Mouse (Mus musculus): ENCODE measurements at regions not wholly inside any gene's neighbourhood (a gene's known extent, or its start where the extent isn't known, plus 50 kb on each side); places are given as distances from the start of the nearest gene placed in this dataset.

GRCm38 (mm10) chr13:31367226-31367625 is 188.7 kb upstream of the Foxq1 start:
- WGBS = 97% methylated on average over 3 of the region's 3 CpGs
- no peak for ATAC-seq (ENCODE audit: low FRiP score, low TSS enrichment)
- H3K9ac ChIP-seq (replicated peaks; ENCODE audit: low read length) = no peak overlapping the region
- no peak overlapping the region for H3K27ac ChIP-seq (replicated peaks; ENCODE audit: low read depth, low read length)
- H3K4me1 ChIP-seq (ENCODE audit: control insufficient read depth, insufficient read depth, low read length) = no peaks in the 10 kb centered on the region
- no peak overlapping the region for H3K4me3 ChIP-seq (replicated peaks; ENCODE audit: low read depth, low read length)
- H3K36me3 ChIP-seq (ENCODE audit: control insufficient read depth, insufficient read depth, low read length) = no peaks in the 10 kb centered on the region
- no peaks in the 10 kb centered on the region for H3K27me3 ChIP-seq (ENCODE audit: control insufficient read depth, insufficient read depth, low read length)
- no peak for DNase-seq
- no peaks in the 10 kb centered on the region for H3K9me3 ChIP-seq (ENCODE audit: control insufficient read depth, low read length)
- H3K4me2 ChIP-seq (ENCODE audit: low read length) = no peak overlapping the region

DNA sequence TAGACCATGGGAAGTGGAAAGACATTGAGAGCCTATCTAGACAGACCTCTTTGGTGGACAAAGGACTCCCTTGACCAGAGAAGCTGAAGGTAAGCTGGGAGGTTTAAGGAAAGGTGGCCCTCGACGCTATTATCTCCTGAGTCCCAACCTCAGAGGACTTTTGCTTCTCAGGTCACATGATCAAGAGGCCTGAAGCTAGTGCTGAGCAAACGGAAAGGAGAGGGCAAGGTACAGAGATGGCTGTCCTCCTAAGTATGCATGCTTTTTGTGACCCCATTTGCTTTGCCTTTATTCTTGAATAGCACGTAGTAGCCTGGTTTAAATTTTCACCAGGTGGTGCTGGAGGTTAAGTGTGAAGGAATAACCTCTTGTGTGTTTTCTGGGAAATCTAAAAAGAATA is 186.8 kb upstream of the Foxq1 start:
- H3K4me1 ChIP-seq (ENCODE audit: control insufficient read depth, insufficient read depth, low read length) = no peaks in the 10 kb centered on the region
- no peak overlapping the region for H3K4me2 ChIP-seq (ENCODE audit: low read length)
- 82% methylated on average over 4 of the region's 4 CpGs for WGBS
- H3K27ac ChIP-seq (replicated peaks; ENCODE audit: low read depth, low read length) = no peak overlapping the region
- H3K9ac ChIP-seq (replicated peaks; ENCODE audit: low read length) = no peak overlapping the region
- no peaks in the 10 kb centered on the region for H3K9me3 ChIP-seq (ENCODE audit: control insufficient read depth, low read length)
- ATAC-seq (ENCODE audit: low FRiP score, low TSS enrichment) (no peak), DNase-seq (no peak)
- no peaks in the 10 kb centered on the region for H3K36me3 ChIP-seq (ENCODE audit: control insufficient read depth, insufficient read depth, low read length)
- H3K27me3 ChIP-seq (ENCODE audit: control insufficient read depth, insufficient read depth, low read length) = no peaks in the 10 kb centered on the region
- no peak overlapping the region for H3K4me3 ChIP-seq (replicated peaks; ENCODE audit: low read depth, low read length)

DNA sequence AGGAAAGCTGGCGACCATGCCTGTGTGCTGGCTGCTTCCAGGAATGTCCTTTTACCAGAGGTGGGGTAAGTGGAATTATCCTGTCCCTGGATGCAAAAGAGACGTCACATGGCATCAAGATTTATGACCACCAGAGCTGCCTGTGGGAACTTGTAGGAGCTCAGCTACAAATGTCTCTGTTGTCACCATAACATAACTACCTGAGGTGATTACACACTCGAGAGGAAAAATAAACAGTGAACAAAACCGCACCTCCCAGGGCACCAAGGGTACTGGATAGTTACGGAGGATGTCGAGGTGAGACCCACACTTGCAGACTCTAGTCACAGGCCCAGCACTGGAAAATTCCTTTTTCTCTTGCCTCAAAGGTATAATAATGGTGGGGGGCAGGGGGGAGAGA is 185.1 kb upstream of the Foxq1 start:
- no peak overlapping the region for H3K4me2 ChIP-seq (ENCODE audit: low read length)

GRCm38 (mm10) chr13:31374006-31374405 is 181.9 kb upstream of the Foxq1 start:
- H3K4me3 ChIP-seq (replicated peaks; ENCODE audit: low read depth, low read length) = no peak overlapping the region
- no peaks in the 10 kb centered on the region for H3K36me3 ChIP-seq (ENCODE audit: control insufficient read depth, insufficient read depth, low read length)
- H3K4me2 ChIP-seq (ENCODE audit: low read length) = no peak overlapping the region
- H3K9me3 ChIP-seq (ENCODE audit: control insufficient read depth, low read length) = no peaks in the 10 kb centered on the region
- no peaks in the 10 kb centered on the region for H3K27me3 ChIP-seq (ENCODE audit: control insufficient read depth, insufficient read depth, low read length)
- H3K9ac ChIP-seq (replicated peaks; ENCODE audit: low read length) = no peak overlapping the region
- ATAC-seq (ENCODE audit: low FRiP score, low TSS enrichment) (peak; percentile 50; the same call in 1 of the 2 replicates), DNase-seq (peak; percentile 48)
- H3K4me1 ChIP-seq (ENCODE audit: control insufficient read depth, insufficient read depth, low read length) = no peaks in the 10 kb centered on the region
- WGBS = 66% methylated on average over 5 of the region's 5 CpGs
- no peak overlapping the region for H3K27ac ChIP-seq (replicated peaks; ENCODE audit: low read depth, low read length)

More for the DNA sequence above, 185.1 kb upstream of the Foxq1 start:
- no peaks in the 10 kb centered on the region for H3K4me1 ChIP-seq (ENCODE audit: control insufficient read depth, insufficient read depth, low read length)
- H3K9ac ChIP-seq (replicated peaks; ENCODE audit: low read length) = no peak overlapping the region
- ATAC-seq (ENCODE audit: low FRiP score, low TSS enrichment) (no peak), DNase-seq (no peak)
- H3K27ac ChIP-seq (replicated peaks; ENCODE audit: low read depth, low read length) = no peak overlapping the region
- no peaks in the 10 kb centered on the region for H3K27me3 ChIP-seq (ENCODE audit: control insufficient read depth, insufficient read depth, low read length)
- H3K4me3 ChIP-seq (replicated peaks; ENCODE audit: low read depth, low read length) = no peak overlapping the region
- H3K36me3 ChIP-seq (ENCODE audit: control insufficient read depth, insufficient read depth, low read length) = no peaks in the 10 kb centered on the region
- no peaks in the 10 kb centered on the region for H3K9me3 ChIP-seq (ENCODE audit: control insufficient read depth, low read length)
- WGBS = 80% methylated on average over 6 of the region's 6 CpGs

DNA sequence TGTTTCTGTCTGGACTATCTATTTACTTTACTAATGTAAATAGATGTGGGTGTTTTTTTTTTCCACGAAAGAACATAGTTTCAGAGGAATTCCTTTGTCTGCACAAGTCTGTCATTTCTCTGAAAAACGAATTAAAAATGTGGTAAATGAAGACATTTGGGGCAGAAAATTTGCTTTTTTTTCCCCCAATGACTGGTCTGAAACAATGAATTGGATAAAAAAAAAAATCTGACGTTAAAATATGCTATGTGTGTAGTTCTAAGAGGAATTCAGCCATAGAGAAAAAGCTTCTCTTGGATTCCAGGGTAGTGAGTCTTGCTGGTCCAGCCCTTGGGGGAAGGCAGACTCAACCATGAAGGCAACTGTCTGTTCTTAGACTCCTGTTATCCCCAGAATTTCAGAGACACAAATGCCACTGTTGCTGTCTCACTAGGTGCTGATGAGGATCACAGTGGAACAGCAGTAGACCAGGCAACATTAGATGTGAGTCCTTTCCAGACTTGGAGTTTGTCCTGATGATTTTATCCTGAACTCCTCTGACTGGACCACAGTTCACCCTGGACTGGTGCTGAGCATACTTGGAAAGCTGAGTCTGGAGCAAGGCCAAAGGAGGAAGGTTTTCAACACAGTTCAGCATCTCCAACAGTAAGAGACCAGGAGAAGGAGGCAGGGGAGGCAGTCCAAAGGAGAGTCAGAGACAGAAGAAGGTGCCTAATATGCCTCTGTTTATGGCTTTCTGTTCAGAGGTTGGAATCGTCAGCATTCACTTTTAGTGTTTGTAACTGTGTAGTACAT is 162.3 kb upstream of the Foxq1 start:
- Histone ChIP-seq H3K27ac (replicated peaks; ENCODE audit: low read depth, low read length) (no peak overlapping the region), H3K36me3 (ENCODE audit: control insufficient read depth, insufficient read depth, low read length) (no peaks in the 10 kb centered on the region), H3K4me2 (ENCODE audit: low read length) (no peak overlapping the region), H3K9ac (replicated peaks; ENCODE audit: low read length) (no peak overlapping the region), H3K4me1 (ENCODE audit: control insufficient read depth, insufficient read depth, low read length) (no peaks in the 10 kb centered on the region), H3K27me3 (ENCODE audit: control insufficient read depth, insufficient read depth, low read length) (no peaks in the 10 kb centered on the region), H3K9me3 (ENCODE audit: control insufficient read depth, low read length) (no peaks in the 10 kb centered on the region), H3K4me3 (replicated peaks; ENCODE audit: low read depth, low read length) (no peak overlapping the region)
- no peak for DNase-seq
- WGBS = 78% methylated on average over 4 of the region's 4 CpGs
- no peak for ATAC-seq (ENCODE audit: low FRiP score, low TSS enrichment)

- no peaks in the 10 kb centered on the region for H3K4me1 ChIP-seq (ENCODE audit: control insufficient read depth, insufficient read depth, low read length)
- no peaks in the 10 kb centered on the region for H3K27me3 ChIP-seq (ENCODE audit: control insufficient read depth, insufficient read depth, low read length)
- 82% methylated on average over 5 of the region's 5 CpGs for WGBS
- DNase-seq (peak; percentile 7), ATAC-seq (ENCODE audit: low FRiP score, low TSS enrichment) (no peak)
- H3K4me3 ChIP-seq (replicated peaks; ENCODE audit: low read depth, low read length) = no peak overlapping the region
- no peak overlapping the region for H3K4me2 ChIP-seq (ENCODE audit: low read length)
- H3K36me3 ChIP-seq (ENCODE audit: control insufficient read depth, insufficient read depth, low read length) = no peaks in the 10 kb centered on the region
- H3K9ac ChIP-seq (replicated peaks; ENCODE audit: low read length) = no peak overlapping the region
- H3K27ac ChIP-seq (replicated peaks; ENCODE audit: low read depth, low read length) = no peak overlapping the region
- no peaks in the 10 kb centered on the region for H3K9me3 ChIP-seq (ENCODE audit: control insufficient read depth, low read length)
Observed at GRCm38 (mm10) chr13:31396216-31396910, 159.6 kb upstream of the Foxq1 start.

GRCm38 (mm10) chr13:31397246-31397645 is 158.7 kb upstream of the Foxq1 start:
- no peaks in the 10 kb centered on the region for H3K27me3 ChIP-seq (ENCODE audit: control insufficient read depth, insufficient read depth, low read length)
- 78% methylated on average over 10 of the region's 10 CpGs for WGBS
- no peak for DNase-seq
- H3K4me1 ChIP-seq (ENCODE audit: control insufficient read depth, insufficient read depth, low read length) = no peaks in the 10 kb centered on the region
- no peaks in the 10 kb centered on the region for H3K36me3 ChIP-seq (ENCODE audit: control insufficient read depth, insufficient read depth, low read length)
- no peak overlapping the region for H3K4me2 ChIP-seq (ENCODE audit: low read length)
- H3K27ac ChIP-seq (replicated peaks; ENCODE audit: low read depth, low read length) = no peak overlapping the region
- ATAC-seq (ENCODE audit: low FRiP score, low TSS enrichment) = no peak
- no peak overlapping the region for H3K9ac ChIP-seq (replicated peaks; ENCODE audit: low read length)
- no peaks in the 10 kb centered on the region for H3K9me3 ChIP-seq (ENCODE audit: control insufficient read depth, low read length)
- no peak overlapping the region for H3K4me3 ChIP-seq (replicated peaks; ENCODE audit: low read depth, low read length)

DNA sequence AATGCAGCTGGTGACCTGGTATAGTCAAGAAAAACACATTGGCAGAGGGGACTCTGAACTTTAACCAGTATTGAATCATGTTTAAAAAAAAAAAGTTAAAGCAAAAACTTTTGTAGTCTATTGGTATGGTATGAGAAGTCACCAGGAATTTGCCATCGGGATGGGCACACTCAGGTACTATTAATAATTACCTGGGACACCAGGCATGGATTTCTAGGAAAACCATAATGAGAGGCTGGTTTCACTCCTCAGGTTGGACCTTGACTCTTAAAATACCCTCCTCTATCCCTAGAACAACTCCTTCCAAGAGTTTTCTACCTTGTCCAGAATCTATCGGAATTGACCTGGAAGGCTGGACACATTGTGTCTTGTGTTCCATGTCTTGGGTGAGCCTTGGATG is 155.5 kb upstream of the Foxq1 start:
- Histone ChIP-seq H3K4me2 (ENCODE audit: low read length) (no peak overlapping the region), H3K9ac (replicated peaks; ENCODE audit: low read length) (no peak overlapping the region), H3K27ac (replicated peaks; ENCODE audit: low read depth, low read length) (no peak overlapping the region), H3K27me3 (ENCODE audit: control insufficient read depth, insufficient read depth, low read length) (no peaks in the 10 kb centered on the region), H3K36me3 (ENCODE audit: control insufficient read depth, insufficient read depth, low read length) (no peaks in the 10 kb centered on the region), H3K4me3 (replicated peaks; ENCODE audit: low read depth, low read length) (no peak overlapping the region), H3K4me1 (ENCODE audit: control insufficient read depth, insufficient read depth, low read length) (no peaks in the 10 kb centered on the region), H3K9me3 (ENCODE audit: control insufficient read depth, low read length) (no peaks in the 10 kb centered on the region)
- DNase-seq (no peak), ATAC-seq (ENCODE audit: low FRiP score, low TSS enrichment) (no peak)
- WGBS = 96% methylated on average over 2 of the region's 2 CpGs

DNA sequence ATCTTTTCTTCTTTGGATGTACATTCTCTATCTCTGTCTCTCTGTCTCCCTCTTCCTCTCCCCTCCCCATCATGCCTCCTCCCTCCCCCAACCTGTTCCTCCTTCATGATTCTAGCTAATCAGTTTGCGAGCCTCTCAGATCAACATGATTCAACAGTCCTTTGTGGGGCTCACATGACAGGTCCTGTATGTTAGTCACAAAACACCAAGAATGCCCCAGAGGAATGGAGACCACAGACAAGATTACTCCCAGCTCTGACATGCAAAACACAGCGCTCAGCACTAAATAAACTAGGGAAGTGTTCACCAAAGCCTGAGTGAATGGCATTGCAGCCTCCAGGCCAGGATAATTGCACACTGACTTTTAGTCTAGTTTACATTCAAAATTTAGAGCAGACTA is 150.6 kb upstream of the Foxq1 start:
- Histone ChIP-seq H3K4me1 (ENCODE audit: control insufficient read depth, insufficient read depth, low read length) (peaks cover 8% of the 10 kb centered on the region), H3K27ac (replicated peaks; ENCODE audit: low read depth, low read length) (no peak overlapping the region), H3K4me2 (ENCODE audit: low read length) (no peak overlapping the region), H3K27me3 (ENCODE audit: control insufficient read depth, insufficient read depth, low read length) (no peaks in the 10 kb centered on the region), H3K36me3 (ENCODE audit: control insufficient read depth, insufficient read depth, low read length) (no peaks in the 10 kb centered on the region), H3K4me3 (replicated peaks; ENCODE audit: low read depth, low read length) (no peak overlapping the region), H3K9me3 (ENCODE audit: control insufficient read depth, low read length) (no peaks in the 10 kb centered on the region), H3K9ac (replicated peaks; ENCODE audit: low read length) (no peak overlapping the region)
- 84% methylated on average over 2 of the region's 2 CpGs for WGBS
- ATAC-seq (ENCODE audit: low FRiP score, low TSS enrichment) (no peak), DNase-seq (no peak)

Measured in midbrain, embryonic 14.5 days (tissue).